Mouse (Mus musculus) gastrocnemius, postnatal 10 days (tissue): ENCODE measurements around the gene Gm29609. TPM values are rescaled to one million over a fixed set of nuclear protein-coding genes. Genes with fewer than 3 reads are reported as not detected.

Source experiments
- DNase-seq: peaks from one replicate; pipeline ENCODE4 v3.0.0; 2021; ENCODE audit warnings: mixed read lengths
- total RNA-seq, 2 experiments: library from RNA; stranded (reverse); gene quantifications; 2 replicates each; pipeline ENCODE4 v1.2.3; 2021

The Gm29609 gene
- total RNA-seq, 2 experiments from 2014 or later: 0.35 to 1.2 TPM

GRCm38 (mm10) chr5:31198170-31198569, 18.5 kb upstream of the Gm29609 start:
- peak; percentile 3 for DNase-seq

- peak; percentile 2 for DNase-seq
Measured at GRCm38 (mm10) chr5:31197072-31197471, 17.4 kb upstream of the Gm29609 start.

DNA sequence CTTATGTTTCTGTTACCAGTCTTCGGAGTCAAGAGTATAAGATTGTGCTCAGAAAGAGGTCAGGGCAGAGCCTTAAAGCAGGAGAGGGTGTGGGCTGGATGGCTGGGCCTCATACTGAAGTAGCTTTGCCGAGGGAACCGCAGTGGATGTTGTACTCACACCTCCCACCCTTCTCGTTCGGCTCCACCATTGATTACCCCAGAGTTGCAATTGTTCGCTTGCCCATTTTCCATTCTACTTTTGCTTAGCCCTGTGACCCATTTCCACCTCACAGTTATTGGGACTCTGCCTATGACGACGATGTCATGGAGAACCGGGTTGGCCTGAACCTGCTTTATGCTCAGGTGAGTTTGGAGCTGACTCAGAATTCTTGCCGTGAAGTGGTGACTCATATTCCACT, 16.5 kb upstream of the Gm29609 start:
- DNase-seq: no peak

DNA sequence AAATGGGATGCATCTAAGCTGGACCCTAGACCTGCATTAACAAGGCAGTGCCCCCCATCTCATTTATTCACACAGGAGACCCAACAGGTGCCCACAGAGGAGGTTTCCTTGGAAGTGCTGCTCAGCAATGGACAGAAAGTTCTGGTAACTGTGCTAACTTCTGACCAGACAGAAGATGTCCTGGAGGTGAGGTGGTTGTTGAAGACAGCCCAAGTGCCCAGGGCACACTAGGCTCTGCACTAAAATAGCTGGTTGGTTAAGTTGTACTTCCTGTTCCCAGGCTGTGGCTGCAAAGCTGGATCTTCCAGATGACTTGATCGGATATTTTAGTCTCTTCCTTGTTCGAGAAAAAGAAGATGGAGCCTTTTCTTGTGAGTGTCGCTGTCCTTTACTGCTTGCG, 16.0 kb upstream of the Gm29609 start:
- DNase-seq: no peak

- DNase-seq: peak; percentile 3
Measured at GRCm38 (mm10) chr5:31194486-31195485, 15.1 kb upstream of the Gm29609 start.

- no peak for DNase-seq
Measured at GRCm38 (mm10) chr5:31193631-31194281, 14.0 kb upstream of the Gm29609 start.

DNA sequence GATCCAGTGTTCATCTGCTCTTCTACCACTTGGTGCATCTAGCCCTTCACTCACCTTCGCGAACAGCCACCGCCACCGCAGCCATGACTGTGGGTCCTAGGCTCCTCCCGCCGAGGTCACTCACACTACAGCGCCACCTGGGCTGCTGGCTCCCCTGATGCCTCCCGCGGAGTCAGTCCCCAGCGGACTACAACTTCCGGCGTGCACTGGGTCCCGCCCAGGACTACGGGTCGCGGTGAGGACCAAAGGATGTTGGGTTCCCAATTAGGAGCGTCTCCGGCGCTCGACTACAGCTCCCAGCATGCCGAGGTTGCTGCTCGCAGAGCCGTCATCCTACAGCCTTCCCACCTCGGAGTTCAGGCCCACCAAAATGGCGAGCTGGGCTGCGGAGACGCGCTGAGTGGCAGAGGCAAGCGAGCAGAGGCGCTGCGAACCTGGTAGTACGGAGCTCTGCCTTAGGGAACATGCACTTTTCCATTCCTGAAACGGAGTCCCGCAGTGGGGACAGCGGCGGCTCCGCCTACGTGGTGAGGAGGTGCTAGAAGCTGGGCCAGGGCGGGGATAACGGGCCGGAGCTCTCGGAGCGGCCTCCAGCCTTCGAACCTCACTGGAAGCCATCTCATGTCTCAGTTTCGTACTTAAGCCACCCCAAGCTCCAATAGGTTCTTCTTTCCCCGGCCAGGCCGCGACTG, 13.4 kb upstream of the Gm29609 start, which contains the start of the genes Snx17 and Eif2b4:
TSS of gene Snx17 (plus strand) at position 289 of the 692 bp plus-strand sequence.
TSS of gene Eif2b4 (minus strand) at position 492 of the 692 bp plus-strand sequence.
- peak; percentile 98 for DNase-seq

GRCm38 (mm10) chr5:31192045-31192938, 12.6 kb upstream of the Gm29609 start:
- peak; percentile 75 for DNase-seq

DNA sequence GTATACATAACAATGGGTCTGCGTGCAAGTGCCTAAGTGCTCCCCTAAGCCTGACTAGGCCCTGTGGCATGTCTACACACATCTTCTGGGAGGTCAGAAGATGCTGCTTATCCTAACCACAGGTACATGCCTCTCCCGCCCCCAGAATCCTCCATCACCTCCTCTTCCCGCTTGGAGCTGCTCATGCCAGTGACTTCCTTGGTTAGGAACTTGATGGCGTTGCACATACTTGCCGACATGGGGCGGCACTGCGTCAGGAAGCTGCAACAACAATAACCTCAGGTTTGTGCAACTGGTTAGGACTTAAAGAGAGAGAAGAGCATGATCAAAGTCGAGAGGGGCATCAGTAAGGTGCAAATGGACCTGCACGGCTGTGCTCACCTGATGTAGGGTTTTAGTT, 10.5 kb upstream of the Gm29609 start:
- no peak for DNase-seq

GRCm38 (mm10) chr5:31188223-31188840, 8.6 kb upstream of the Gm29609 start:
- no peak for DNase-seq

GRCm38 (mm10) chr5:31183678-31184077, 4.0 kb upstream of the Gm29609 start:
- DNase-seq: no peak

- no peak for DNase-seq
Measured at GRCm38 (mm10) chr5:31181183-31181770, 1.6 kb upstream of the Gm29609 start.

DNA sequence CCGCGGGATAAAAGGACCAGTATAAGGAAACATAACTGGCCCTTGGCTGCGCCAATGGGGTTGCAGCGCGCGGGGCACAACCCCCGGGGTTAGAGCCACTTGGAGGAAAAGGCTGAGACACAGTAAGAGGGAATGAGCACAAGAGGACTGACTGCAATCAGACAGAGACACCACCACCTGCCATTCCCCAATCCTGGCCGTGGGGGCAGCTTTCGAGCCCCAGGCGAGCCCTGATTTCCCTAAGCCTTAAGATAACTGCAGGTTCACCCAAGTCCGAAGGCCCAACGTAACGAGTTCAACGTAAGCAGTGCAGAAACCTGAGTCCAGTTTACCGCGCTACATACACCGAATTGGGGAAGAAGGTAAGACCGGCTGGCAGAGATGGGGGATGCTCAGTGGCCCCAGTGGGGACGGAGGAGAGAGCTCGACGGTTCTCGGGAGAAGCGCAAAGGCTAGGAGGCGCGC, 378 bp downstream of the Gm29609 start:
- no peak for DNase-seq

DNA sequence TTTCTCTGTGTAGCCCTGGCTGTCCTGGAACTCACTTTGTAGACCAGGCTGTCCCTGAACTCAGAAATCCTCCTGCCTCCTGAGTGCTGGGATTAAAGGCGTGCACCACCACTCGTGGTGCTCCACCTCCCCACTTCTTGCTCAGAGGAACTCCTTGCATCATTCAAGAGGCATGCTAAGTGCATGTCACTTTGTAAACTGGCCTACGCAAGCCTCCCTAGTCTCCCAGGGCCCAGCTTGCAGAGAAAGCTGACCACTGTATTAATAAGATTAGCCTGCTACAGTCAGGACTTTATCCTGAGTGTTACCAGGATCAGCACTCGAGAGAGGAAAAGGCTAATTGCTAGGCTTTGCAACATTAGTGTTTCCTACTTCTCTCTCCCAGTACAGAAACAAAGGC, 11.1 kb downstream of the Gm29609 start:
- no peak for DNase-seq

DNA sequence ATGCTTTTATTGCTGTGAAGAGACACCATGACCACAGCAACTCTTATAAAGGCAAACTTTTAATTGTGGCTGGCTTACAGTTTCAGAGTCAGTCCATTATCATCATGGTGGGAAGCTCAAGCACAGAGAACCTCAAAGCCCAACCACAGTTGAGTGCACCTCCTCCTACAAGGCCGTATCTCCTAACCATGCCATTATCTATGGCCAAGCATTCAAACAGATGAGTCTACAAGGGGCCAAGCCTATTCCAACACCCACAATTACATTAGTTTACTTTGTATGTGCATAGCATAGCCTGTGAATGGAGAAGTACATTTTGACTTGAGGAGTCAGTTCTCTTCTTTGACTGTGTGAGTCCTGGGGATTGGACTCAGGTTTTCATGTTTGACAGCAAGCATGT, 14.8 kb downstream of the Gm29609 start:
- DNase-seq: no peak

- no peak for DNase-seq
Measured at GRCm38 (mm10) chr5:31162462-31162861, 17.2 kb downstream of the Gm29609 start.

GRCm38 (mm10) chr5:31154152-31154553, 25.6 kb downstream of the Gm29609 start, which contains the start of gene Mpv17:
Gene Mpv17 (minus strand): TSS chr5:31154251.
- peak; percentile 74 for DNase-seq

DNA sequence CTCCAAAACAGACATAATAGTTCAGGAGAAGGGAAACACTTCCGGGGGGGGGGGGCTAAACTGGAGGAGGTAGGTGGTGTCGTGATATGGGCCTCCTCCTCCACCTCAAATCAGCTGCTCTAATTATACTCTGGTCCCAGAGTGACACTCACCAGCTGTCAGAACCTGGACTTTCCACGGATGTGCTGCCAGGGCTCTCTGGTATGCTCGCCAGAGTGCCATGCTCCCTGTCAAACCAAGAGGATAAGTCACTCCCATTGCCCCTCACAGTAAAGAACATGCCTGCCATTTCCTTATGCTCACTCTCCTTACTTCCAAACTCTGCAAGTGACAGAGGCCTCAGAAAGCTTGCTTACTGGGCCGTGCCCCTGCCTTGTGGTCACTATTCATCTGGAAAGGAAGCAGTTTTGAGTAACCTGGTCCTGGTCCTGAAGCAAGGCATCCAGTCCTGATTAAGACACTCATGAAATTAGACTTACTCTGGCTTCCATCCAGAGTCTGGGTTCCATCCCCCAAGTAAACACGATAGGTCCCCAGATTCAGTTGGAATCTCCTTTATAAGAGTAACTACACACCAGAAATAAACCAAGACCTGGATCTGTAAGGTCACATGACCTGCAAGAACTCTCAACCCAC, 26.1 kb downstream of the Gm29609 start:
- DNase-seq: peak; percentile 41

GRCm38 (mm10) chr5:31151746-31152145, 28.0 kb downstream of the Gm29609 start:
- no peak for DNase-seq

DNA sequence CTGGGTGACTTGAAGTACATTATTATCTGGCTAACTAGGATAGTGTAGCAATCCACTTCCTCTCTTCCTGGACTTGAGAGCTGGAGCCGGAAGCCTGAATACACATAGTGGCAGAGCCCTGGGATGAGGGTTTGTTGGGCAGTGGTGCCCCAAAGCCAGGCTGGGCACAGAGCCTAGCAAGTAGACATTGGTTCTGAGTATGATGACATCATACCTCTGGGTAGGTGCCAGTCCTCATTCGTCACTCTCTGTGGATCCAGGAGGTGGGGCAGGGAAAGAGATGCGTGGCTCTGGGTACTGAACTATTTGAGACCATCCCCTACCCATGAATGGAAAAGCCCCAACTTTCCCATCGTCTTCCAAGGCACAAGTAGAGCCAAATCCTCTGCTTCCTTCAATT, 29.9 kb downstream of the Gm29609 start:
- no peak for DNase-seq
